Mouse (Mus musculus) stomach, embryonic 16.5 days (tissue): Measurements from ENCODE around the gene Ptpn4. TPM values are rescaled to one million over a fixed set of nuclear protein-coding genes. Genes with fewer than 3 reads are reported as not detected.

Experiments
- ATAC-seq: fragments of 200-750 bp; cut with Nextera tagmentation; 2 replicates; pipeline ENCODE4 v1.8.0; 2017; ENCODE audit warnings: moderate number of reproducible peaks, moderate TSS enrichment; ENCODE audit not compliant: insufficient read depth, low FRiP score
- H3K27ac ChIP-seq: fragments of 300-500 bp; sonication (generic); 2 replicates; pipeline ENCODE4 v1.5.1; 2014; ENCODE audit warnings: low read length
- H3K27me3 ChIP-seq: fragments of 300-500 bp; sonication (generic); 2 replicates; pipeline ENCODE4 v1.6.1; 2014; ENCODE audit warnings: low read length, control low read depth, mixed read lengths; ENCODE audit not compliant: control insufficient read depth, insufficient read depth
- H3K36me3 ChIP-seq: fragments of 300-500 bp; sonication (generic); 2 replicates; pipeline ENCODE4 v1.6.1; 2014; ENCODE audit warnings: low read length; ENCODE audit not compliant: control insufficient read depth, insufficient read depth
- H3K4me1 ChIP-seq: fragments of 300-500 bp; sonication (generic); 2 replicates; pipeline ENCODE4 v1.6.1; 2014; ENCODE audit warnings: low read length, control low read depth, mixed read lengths; ENCODE audit not compliant: control insufficient read depth, insufficient read depth
- H3K4me2 ChIP-seq: fragments of 300-500 bp; sonication (generic); 2 replicates; pipeline ENCODE4 v1.6.1; 2014; ENCODE audit warnings: low read depth, low read length, mixed read lengths
- H3K4me3 ChIP-seq: fragments of 300-500 bp; sonication (generic); replicated peaks from 2 replicates; pipeline ENCODE4 v1.5.1; 2014; ENCODE audit warnings: mild to moderate bottlenecking, low read length
- H3K9ac ChIP-seq: fragments of 300-500 bp; sonication (generic); 2 replicates; pipeline ENCODE4 v1.6.1; 2014; ENCODE audit warnings: low read length
- H3K9me3 ChIP-seq: fragments of 300-500 bp; sonication (generic); replicated peaks from 2 replicates; pipeline ENCODE4 v1.6.1; 2016; ENCODE audit warnings: low read length, control low read depth; ENCODE audit not compliant: control insufficient read depth
- WGBS: fragments of 180-500 bp; shearing (Covaris S2); extraction: QIAGEN DNeasy Blood & Tissue Kit; methylation state at CpG from one replicate; pipeline ENCODE4 v1.1.7; 2014; 5-methylcytosine and 5-hydroxymethylcytosine counted together
- polyA plus RNA-seq: library from polyadenylated mRNA; unstranded; fragments of >200 nt; fragmentation: Nextera tagmentation; extraction: Ambion mirVana; gene quantifications from 2 replicates; pipeline ENCODE4 v1.2.1, GENCODE M21; 2015

Gene Ptpn4
- polyA plus RNA-seq, 1 experiment from 2014 or later = 3.8 TPM

DNA sequence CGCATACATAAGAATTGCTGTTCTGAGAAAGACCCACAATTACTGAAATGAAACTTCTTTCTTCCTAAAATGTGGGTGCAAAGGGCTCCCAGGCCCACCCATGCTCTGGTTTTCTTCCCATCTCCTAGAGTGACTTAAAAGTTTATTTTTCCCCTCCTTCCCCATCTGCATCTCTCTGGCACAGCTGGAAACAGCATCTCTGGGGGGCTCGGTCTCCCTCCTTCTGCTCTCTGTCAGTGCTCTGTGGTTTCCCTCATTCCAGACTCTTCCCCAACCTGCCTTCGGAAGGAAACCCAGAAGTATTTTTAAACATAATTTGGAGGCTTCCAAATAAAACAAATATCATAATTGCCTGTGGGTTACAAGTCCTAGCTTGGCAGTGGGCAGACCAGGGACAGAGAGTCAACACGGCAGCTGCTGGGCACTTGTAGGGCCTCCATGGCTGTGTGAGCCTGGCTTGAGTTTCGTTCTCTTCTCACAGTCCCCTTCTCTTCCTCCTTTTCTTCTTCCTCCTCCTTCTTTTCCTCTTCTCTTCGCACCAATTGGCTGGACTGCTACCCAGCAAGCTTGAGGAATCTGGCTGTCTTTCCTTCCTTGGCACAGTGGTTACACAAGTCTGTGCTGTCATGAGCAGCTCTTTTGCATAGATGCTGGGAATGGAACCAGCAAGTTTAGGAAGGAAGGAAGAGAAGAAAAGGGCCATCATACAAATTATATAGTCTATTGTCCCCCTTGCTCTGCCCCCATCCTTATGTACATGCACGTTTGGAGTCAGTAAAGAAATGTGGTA lies 26.3 kb upstream of the Ptpn4 start:
- no peak overlapping the region for H3K4me2 ChIP-seq
- H3K4me1 ChIP-seq = peaks cover 1% of the 10 kb centered on the region; the same call in 1 of the 2 replicates
- H3K27me3 ChIP-seq = no peaks in the 10 kb centered on the region
- H3K4me3 ChIP-seq = no peak overlapping the region
- no peaks in the 10 kb centered on the region for H3K36me3 ChIP-seq
- H3K9ac ChIP-seq = no peak overlapping the region
- ATAC-seq = no peak
- no peaks in the 10 kb centered on the region for H3K9me3 ChIP-seq
- 72% methylated on average over 7 of the region's 7 CpGs for WGBS
- H3K27ac ChIP-seq = no peak overlapping the region

DNA sequence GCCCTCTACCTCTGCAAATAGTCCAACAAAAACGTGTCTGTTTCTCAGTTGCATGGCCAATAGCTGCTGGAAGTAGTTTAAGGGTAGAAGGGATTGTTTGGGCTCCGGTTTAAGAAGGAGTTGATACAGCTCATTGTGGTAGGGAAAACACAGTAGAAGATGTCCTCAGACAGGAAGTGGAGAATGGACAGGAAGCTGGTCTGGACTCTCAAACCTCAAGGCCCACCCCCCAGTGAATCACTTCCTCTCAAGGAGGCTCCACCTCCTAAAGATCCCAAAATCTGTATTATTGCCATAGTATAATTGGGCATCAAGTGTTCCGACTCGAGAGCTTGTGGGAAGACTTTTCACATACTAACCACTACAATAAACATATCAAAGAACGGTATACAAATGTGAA lies 22.2 kb upstream of the Ptpn4 start:
- no peak overlapping the region for H3K4me2 ChIP-seq
- no peak for ATAC-seq
- no peaks in the 10 kb centered on the region for H3K27me3 ChIP-seq
- no peak overlapping the region for H3K27ac ChIP-seq
- H3K9ac ChIP-seq = no peak overlapping the region
- H3K9me3 ChIP-seq = no peaks in the 10 kb centered on the region; the same call in 1 of the 2 replicates
- no peaks in the 10 kb centered on the region for H3K4me1 ChIP-seq
- 78% methylated on average over 5 of the region's 5 CpGs for WGBS
- no peak overlapping the region for H3K4me3 ChIP-seq
- H3K36me3 ChIP-seq = no peaks in the 10 kb centered on the region

GRCm38 (mm10) chr1:119852980-119853379 lies 15.6 kb upstream of the Ptpn4 start:
- H3K36me3 ChIP-seq = no peaks in the 10 kb centered on the region
- H3K4me1 ChIP-seq = no peaks in the 10 kb centered on the region
- H3K4me2 ChIP-seq = no peak overlapping the region
- no peak overlapping the region for H3K27ac ChIP-seq
- no peak for ATAC-seq
- H3K9me3 ChIP-seq = no peaks in the 10 kb centered on the region; the same call in 1 of the 2 replicates
- 83% methylated on average over 5 of the region's 5 CpGs for WGBS
- no peaks in the 10 kb centered on the region for H3K27me3 ChIP-seq
- H3K9ac ChIP-seq = no peak overlapping the region
- no peak overlapping the region for H3K4me3 ChIP-seq

- no peaks in the 10 kb centered on the region for H3K36me3 ChIP-seq
- no peaks in the 10 kb centered on the region for H3K27me3 ChIP-seq
- H3K9me3 ChIP-seq = no peaks in the 10 kb centered on the region
- no peak for ATAC-seq
- H3K27ac ChIP-seq = no peak overlapping the region
- no peaks in the 10 kb centered on the region for H3K4me1 ChIP-seq
- WGBS = 77% methylated on average over 4 of the region's 4 CpGs
- no peak overlapping the region for H3K4me2 ChIP-seq
- H3K9ac ChIP-seq = no peak overlapping the region
- H3K4me3 ChIP-seq = no peak overlapping the region
Measured at GRCm38 (mm10) chr1:119852339-119852738, 14.9 kb upstream of the Ptpn4 start.

- Histone ChIP-seq H3K27ac (no peak overlapping the region), H3K4me1 (no peaks in the 10 kb centered on the region), H3K4me2 (no peak overlapping the region), H3K9ac (no peak overlapping the region), H3K36me3 (no peaks in the 10 kb centered on the region), H3K4me3 (no peak overlapping the region), H3K27me3 (no peaks in the 10 kb centered on the region), H3K9me3 (no peaks in the 10 kb centered on the region)
- no peak for ATAC-seq
- 90% methylated on average over 12 of the region's 12 CpGs for WGBS
Measured at GRCm38 (mm10) chr1:119849146-119849935, 11.9 kb upstream of the Ptpn4 start.

DNA sequence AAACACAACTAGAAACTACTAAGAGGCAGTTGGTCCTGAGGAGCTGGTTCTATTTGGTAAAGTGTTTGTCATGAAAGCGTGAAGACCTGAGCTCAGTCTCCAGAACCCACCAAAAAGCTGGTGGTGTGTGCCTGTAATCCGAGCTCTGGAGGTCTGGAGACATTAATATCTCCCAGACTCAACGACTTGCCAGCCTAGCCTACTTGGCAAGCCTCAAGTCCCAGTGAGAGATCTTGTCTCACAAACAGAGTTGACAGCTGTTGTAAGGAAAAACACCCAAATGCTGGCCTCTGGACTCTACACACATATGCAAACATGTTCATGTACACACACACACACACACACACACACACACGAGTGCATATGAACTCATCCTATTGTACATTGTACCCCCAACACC lies 7.9 kb upstream of the Ptpn4 start:
- H3K27me3 ChIP-seq = no peaks in the 10 kb centered on the region
- H3K4me3 ChIP-seq = no peak overlapping the region
- no peak overlapping the region for H3K27ac ChIP-seq
- H3K36me3 ChIP-seq = no peaks in the 10 kb centered on the region
- H3K4me2 ChIP-seq = no peak overlapping the region
- H3K9me3 ChIP-seq = no peaks in the 10 kb centered on the region
- WGBS = 63% methylated on average over 4 of the region's 4 CpGs
- no peaks in the 10 kb centered on the region for H3K4me1 ChIP-seq
- ATAC-seq = no peak
- H3K9ac ChIP-seq = no peak overlapping the region

DNA sequence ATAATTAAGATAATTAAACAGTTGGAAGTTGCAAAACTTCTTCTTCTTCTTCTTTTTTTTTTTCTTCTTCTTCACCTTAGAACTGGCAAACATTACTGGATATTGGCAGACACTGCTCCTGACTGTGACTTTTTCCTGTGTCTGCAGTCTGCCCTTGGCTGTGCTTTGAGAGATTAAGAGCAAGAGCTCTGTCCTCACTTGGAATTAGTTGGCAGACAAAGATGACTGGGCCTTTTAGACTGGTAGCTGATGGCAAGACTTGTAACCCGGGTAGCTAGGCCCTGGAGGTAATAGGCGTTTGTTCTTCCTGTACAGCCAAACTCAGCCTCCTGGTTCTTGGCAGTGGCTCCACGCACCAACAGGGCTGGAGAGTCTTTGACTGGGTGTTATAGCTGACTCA lies 5.7 kb upstream of the Ptpn4 start:
- H3K9ac ChIP-seq = no peak overlapping the region
- 84% methylated on average over 3 of the region's 3 CpGs for WGBS
- ATAC-seq = no peak
- no peaks in the 10 kb centered on the region for H3K36me3 ChIP-seq
- no peak overlapping the region for H3K4me3 ChIP-seq
- no peak overlapping the region for H3K27ac ChIP-seq
- no peaks in the 10 kb centered on the region for H3K9me3 ChIP-seq
- no peak overlapping the region for H3K4me2 ChIP-seq
- H3K27me3 ChIP-seq = no peaks in the 10 kb centered on the region
- no peaks in the 10 kb centered on the region for H3K4me1 ChIP-seq

DNA sequence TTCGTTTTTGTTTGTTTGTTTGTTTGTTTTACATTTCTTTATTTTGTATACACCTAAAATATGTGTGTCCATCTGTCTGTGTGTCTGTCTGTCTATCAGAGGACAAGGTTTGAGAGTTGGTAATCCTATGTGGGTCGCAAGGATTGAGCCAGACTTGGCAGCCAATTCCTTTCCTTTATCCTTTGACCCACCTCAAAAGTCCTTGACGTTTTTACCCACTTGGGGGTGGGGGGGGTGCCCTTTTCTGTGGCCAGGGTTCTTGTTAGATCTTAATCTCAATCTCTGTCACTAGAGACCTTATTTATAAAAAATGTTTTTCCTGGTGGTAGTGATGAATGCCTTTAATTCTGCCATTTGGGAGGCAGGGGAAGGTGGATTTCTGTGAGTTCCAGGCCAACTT lies 828 bp upstream of the Ptpn4 start:
- Histone ChIP-seq H3K4me2 (no peak overlapping the region), H3K9ac (no peak overlapping the region), H3K4me3 (no peak overlapping the region), H3K36me3 (no peaks in the 10 kb centered on the region), H3K4me1 (0 out of 2 replicates have a peak, but pooled peaks cover 8% of the 10 kb centered on the region), H3K9me3 (no peaks in the 10 kb centered on the region), H3K27me3 (no peaks in the 10 kb centered on the region), H3K27ac (no peak overlapping the region)
- 31% methylated on average over 3 of the region's 3 CpGs for WGBS
- ATAC-seq = no peak

GRCm38 (mm10) chr1:119836479-119837015 lies 866 bp downstream of the Ptpn4 start:
- Histone ChIP-seq H3K27ac (peak overlapping the region; percentile 90), H3K36me3 (no peaks in the 10 kb centered on the region), H3K27me3 (no peaks in the 10 kb centered on the region), H3K4me3 (peak overlapping the region; percentile 89), H3K4me1 (0 out of 2 replicates have a peak, but pooled peaks cover 8% of the 10 kb centered on the region), H3K9ac (peak overlapping the region; percentile 94), H3K9me3 (no peaks in the 10 kb centered on the region), H3K4me2 (peak overlapping the region; percentile 75)
- under 1% methylated on average over 28 of the region's 31 CpGs for WGBS
- no peak for ATAC-seq
